Mouse (Mus musculus): ENCODE data around the gene Timp1. TPM values are rescaled to one million over a fixed set of nuclear protein-coding genes. Genes with fewer than 3 reads are reported as not detected.

Gene Timp1
- total RNA-seq (2021), result 1 to 10 TPM; 1.4 to 1.5 TPM
- long read RNA-seq, experiment 1, result 0 reads
- long read RNA-seq, experiment 2, partial matches to known transcripts, result 0 of 1 reads
- long read RNA-seq, experiment 2, other reads (novel, unspliced or antisense), result 0 of 1 reads

DNA sequence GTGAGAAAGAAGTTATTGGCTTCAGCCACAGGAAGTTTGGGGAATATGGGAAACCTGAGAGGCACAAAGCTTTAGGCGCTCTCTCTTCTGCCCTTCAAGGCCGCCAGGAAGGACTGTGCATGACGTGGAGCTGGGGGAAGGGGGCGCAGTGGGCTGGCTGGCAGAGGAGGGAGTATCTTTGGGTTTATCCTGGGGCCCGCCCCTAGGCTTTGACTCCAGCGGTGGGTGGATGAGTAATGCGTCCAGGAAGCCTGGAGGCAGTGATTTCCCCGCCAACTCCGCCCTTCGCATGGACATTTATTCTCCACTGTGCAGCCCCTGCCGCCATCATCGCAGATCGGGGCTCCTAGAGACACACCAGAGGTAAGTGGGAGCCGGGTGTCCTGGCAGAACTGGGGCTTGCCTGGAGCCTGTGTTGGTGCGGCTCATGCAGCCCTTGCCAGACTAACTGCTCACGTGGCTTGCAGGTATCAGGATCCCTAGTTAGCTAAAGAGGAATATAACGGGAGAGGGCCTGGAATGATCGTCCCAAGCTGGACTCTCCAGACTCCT, at the start of gene Timp1:
Gene Timp1, plus strand, starts transcription at position 205 of the 552 bp plus-strand sequence.
- peak; percentile 38 to 40 for DNase-seq (ENCODE audit: low spot score in 2 of 2)

DNA sequence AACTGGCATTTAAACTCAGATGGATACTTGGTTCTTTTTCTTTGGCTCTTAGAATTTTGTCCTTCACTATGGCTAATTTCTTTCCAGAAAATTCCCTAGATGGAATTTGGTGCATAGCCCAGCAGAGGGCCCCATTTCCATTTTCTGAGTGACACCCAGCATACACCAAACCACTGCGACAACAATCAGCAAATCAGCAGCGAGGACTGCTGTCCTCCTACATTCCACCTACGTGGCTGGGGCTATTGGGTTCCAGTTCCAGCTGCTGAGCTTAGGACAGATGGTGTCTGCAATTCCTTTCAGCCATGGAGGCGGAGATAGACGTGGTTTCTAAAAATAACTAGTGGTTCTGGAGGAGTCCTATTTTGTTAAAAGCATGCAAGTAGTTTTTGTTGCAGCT, 41.0 kb upstream of the Timp1 start:
- peak; percentile 72 to 76 for DNase-seq (ENCODE audit: low spot score in 2 of 2)

DNA sequence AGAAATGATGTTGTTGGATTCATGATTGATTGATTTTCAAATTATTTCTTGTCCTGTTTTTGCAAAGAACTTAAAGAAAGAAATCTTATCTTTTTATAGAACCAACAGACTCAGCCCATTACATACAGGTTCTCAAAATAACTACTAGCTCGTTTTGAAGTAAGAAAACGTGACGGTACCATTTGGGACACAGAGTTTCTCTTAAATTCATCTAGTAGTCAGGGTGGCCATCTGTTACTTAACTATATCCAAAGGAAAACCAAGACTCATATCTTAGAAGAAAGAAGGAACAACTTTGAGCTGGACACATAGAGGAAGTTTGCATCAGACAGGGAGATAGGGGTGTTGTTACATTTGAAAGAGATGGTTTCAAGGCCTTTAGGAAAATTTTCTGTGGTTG, 22.7 kb upstream of the Timp1 start:
- DNase-seq (ENCODE audit: low spot score in 2 of 2), result no peak

DNA sequence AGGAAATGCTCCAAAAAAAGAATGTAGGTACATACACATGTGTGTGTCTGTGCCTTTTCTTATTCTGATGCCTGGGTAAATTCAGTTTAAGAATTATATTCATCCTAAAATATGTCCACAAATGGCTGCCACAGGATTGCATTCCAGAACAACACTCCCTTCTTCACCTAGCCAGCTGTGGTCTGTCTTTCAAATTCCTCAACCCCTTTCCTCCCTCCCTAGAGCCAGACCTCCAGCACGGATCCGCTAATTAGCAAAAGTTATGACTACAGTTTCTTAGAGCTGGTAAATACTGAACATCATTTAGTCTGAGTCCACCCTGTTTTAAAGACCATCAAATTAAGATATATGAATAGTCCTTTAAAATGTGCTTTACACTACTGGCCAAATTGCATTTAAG, 22.1 kb upstream of the Timp1 start:
- no peak for DNase-seq (ENCODE audit: low spot score in 2 of 2)

DNA sequence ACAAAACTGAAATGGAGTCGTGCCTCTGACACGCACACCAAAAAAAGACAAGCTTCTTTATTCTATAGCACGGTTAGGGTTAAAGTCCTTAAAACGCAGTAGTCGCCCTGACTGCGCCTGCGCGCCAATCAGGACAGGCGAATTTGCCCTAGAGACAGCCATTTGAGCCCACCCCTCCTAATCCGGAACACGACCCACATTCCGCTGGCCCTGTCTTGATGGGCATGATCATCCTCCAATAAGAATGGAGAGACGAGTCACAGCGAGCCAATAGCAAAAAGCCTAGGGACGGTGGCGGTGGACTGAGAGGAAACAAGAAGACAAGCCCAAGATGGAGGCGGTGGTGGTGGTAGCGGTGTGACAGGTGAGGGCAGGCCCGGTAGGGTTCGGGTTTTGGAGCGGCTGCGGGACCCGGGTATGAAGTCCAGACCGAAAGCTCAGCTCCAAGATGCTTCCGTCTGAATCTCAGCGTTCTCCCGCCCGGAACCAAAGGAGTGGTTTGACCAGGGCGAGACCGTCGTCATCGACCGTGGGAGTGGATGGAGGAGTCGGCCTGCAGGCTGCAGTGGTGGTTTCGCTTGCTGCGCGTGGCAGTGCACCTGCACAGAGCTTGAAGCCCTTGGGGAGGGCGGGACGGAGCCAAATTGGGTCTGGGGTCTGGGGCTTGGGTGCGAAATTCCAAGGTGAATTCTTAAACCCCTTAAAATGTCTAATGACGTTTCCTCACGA, 21.5 kb upstream of the Timp1 start:
- DNase-seq (ENCODE audit: low spot score in 2 of 2), result peak; percentile 81 to 89

DNA sequence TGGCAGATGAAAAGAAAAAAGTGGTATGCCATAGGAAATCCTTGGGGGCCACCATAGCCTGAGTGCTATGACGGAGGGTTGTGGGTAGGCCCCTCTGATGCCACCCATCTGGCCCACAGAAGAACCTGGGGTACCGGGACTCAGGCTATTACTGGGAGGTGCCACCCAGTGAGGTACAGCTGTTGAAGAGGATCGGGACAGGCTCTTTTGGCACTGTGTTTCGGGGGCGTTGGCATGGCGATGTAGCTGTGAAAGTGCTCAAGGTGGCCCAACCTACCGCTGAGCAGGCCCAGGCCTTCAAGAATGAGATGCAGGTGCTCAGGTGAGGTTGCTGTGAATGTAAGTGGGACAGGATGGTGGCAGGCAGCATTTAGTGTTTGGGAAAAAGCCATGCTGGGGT, 16.2 kb upstream of the Timp1 start:
- no peak for DNase-seq (ENCODE audit: low spot score in 2 of 2)

DNA sequence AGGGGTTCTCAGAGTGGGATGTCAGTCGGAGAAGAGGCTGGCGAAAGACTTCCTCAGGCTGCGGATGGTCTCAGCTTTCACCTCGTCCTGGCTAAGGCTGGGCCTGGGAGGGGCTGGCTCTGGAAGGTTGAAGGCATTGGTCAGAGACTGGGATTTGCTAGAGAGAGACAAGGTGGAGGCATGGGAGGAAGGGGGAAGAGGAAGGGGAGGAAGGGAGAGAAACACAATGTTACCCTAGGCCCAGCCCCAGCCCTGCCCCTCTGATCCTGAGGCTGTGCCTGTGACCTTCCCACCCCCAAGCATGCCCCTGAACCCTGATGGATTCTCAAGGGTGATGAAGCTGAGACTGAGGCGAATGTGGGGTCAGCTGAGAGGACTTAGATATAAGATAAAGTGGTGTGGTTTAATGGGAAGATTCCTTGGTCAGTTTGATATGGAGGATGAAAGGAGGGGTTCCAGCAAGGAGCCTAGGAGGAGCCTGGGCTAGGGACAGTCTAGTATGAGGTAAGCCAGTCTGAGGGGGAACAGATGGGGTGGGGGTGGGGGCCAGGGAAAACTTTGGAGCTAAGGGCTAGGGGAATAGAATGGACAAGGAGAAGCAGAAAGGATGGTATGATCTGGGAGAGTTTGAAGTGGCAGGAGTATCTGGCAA, 8.4 kb upstream of the Timp1 start:
- DNase-seq (ENCODE audit: low spot score in 2 of 2), result no peak

DNA sequence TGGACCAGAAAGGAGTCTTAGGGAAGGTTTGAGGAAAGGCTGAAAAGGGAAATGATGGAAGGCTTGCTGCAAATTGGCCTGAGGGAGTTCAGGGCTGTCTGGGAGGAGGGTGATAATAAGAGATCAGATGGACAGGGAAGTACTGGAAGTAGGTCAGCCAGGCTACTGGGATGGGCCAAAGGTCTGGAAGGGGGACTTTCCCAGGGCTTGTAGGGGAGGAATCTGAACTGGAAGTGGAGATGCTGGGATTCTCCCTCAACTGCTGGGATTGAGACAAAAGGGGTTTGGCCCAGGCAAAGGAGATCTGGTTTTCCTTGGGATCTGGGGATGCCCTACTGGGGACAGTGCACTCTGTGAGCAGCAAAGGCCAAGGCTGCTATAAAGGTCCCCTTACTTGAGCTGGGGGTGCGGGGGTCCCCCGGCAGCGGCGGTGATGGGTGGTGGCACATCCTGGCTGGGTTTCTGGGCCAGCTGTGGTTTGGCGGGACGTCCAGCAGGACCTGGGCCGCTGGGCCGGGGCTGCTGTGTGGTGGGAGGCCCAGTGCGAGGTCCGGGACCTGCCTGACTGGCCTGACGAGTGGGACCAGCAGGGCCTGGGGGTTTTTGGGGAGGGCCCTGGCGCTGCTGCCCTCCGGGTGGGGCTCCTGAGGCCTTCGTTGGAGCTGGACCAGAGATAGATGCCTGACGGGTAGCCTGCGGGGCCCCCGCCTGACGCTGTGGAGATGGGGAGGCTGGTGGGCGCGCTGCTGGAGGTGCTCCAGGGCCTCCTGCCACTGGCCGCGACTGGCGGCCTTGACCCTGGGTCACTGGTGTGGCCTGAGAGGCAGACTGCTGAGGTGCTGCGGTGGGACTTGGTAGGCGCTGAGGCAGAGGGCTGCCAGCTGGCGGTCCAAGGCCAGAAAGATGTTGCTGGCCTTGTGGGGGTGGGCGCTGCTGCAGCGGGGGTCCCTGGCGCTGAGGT, 7.6 kb upstream of the Timp1 start:
- no peak for DNase-seq (ENCODE audit: low spot score in 2 of 2)

DNA sequence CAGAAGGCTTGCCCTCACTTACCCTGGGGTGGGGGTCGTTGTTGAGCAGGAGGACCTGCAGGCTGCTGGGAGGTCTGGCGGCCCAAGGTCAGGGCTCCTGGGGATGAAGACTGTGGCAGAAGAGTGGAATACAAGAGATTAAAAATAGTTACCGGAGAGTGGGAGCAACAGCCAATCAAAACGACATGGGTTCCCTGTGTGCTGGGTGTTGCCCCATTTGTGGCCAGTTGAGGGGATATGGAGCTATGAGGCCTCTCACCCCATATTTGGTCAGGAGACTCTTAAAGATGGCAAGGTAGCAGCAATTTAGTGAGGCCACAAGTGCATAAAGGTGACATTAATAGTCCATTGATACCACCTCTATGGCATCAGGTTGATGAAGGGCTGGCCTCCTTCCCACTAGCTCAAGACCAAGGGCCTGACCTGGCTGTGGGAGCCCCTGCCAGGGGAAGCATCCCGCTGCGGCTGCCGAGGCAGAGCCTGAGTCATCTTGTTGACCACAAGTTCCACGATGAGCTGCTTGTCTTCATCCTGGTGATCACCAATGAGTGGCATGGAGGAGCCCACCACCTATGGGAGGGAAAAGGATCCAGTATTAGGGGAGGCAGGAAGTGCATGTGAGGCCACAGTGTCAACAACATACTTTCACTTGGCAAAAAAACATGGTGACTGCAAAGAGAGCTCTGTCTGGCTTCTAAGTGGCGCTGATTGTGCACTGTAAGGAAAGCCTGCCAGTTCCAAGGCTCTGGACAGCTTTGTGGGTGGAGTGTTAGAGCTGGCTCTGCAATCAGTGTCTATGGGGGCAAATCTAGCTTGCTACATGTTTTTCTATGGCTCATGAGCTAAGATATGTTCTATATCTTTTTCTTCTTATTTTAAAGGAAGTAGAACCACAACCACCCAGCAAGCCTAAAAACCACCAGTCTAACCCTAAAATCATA, 6.5 kb upstream of the Timp1 start:
- peak in 1 of 2 experiments; percentile 21 for DNase-seq (ENCODE audit: low spot score in 2 of 2)

DNA sequence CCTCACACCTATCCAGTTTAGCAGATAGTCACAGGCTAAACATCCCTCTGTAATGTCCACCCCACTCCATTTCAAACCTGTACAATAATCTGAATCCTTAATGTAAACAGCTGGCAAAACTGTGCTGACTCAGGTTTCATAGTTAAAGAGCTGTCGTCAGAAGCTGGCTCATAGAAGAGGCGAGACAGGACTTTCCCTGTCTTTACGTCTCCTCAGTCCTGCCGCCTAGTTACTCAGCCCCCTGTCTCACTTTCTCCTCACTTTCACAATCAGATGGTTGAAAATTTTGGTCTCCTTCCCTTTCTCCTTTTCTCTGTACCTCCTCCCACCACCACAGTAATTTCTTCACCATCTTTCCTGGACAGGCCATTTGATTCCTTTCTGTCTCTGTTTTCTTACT, 1.9 kb upstream of the Timp1 start:
- no peak for DNase-seq (ENCODE audit: low spot score in 2 of 2)

DNA sequence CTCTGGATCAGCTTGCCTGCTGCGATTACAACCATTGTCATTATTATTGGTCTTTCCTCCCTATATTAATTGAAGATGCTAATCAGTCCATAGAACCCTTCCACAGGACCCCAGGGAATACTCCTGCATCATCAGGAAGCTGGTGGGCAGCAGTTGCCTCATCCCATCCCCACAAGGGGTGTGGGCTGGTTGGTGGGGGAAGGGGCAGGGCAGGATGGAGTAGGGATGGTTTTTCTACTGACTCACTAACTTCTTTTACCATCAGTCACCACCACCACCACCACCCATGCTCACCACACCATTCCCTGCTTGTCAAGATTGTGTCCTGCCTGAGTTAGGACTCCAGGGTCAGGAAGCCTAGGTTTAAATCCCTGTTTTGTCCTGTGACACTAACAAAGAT, 763 bp upstream of the Timp1 start:
- DNase-seq (ENCODE audit: low spot score in 2 of 2), result no peak

DNA sequence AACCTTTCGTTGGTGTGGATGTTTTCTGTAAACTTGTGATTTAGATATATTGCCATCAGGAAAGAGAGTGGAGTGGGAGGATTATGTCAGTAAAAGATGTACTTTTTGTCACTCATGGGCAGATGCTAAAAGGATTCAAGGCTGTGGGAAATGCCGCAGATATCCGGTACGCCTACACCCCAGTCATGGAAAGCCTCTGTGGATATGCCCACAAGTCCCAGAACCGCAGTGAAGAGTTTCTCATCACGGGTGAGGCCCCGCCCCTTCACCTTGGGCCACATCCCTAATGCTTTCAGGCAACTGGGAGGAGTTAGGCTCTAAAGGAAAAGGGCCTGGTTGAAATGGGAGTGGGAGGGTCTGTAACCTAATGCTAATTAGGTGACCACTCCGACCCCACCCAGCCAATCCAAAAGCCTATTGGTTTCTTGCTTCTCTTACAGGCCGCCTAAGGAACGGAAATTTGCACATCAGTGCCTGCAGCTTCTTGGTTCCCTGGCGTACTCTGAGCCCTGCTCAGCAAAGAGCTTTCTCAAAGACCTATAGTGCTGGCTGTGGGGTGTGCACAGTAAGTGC, 3.0 kb downstream of the Timp1 start:
- no peak for DNase-seq (ENCODE audit: low spot score in 2 of 2)

DNA sequence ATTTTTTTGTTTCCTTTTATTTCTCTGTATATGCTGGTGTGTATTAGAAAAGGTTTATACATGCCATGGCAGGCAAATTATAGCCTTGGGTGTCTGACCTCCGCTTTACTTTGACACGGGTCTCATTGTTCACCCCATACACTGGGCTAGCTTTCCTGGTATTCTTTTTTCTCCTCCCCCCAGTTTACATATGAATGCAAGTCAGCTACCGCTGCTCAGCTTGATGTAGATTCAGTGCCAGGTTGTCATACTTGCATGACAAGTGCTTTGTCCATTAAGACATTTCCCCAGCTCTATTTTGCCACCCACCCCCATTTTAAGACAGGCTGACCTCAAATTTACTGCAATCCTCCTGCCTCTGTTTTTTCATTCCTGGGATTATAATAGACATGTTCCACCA, 5.3 kb downstream of the Timp1 start:
- no peak for DNase-seq (ENCODE audit: low spot score in 2 of 2)

DNA sequence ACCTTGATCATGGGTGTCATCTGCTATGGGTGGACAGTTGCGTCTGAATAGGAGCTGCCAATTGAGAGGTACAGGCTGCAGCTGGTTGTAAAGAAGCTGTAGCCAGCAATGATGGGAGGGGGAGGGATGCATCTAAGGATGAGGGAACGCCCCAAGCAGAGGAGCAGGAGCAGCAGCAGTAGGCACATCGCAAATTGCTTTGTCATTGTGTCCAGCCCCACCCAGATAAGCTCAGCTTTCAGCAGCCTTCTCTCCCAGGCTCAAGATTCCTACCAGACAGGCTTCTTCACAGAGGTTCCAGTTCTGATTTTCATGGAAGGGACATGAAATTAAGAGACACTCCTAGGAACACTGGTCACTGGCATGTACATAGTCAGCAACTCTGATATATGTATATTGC, 40.1 kb downstream of the Timp1 start:
- no peak for DNase-seq (ENCODE audit: low spot score in 2 of 2)

DNA sequence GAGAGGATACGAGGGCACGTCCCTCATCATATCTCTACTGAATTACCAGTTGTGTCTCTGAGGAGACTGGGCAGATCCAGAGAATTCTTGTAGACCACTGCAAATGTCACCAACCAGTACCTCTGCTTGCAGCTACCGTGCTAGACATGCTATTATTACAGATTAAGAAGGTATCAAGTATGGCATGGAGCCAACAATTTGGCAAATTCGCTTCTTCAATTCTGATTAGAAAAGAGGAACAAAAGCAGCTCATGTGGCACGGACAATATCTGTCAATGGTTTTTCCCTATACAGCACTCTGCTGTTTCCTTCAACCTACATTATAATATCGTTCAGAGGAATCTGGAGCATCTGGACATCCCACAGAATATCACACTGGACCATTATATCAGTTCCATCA, 43.8 kb downstream of the Timp1 start:
- no peak for DNase-seq (ENCODE audit: low spot score in 2 of 2)

DNA sequence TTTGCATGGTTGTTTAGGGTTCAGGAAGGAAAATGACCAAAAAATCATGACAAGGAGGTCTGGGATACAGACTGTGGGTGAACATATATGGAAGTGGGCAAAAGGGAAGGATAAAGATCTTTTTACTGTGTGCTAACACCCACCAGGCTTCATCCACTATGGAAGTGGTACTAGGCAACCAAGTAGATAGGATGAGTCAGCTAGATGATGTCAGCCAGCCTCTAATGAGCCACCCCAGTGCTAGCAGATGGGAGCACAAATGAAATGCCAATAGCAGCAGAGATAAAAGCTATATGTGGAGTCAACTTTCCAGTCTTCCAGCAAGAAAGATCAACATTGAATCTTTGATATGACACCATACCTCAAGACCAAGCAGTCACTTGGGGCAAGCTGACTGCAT, 45.1 kb downstream of the Timp1 start:
- no peak for DNase-seq (ENCODE audit: low spot score in 2 of 2)

DNA sequence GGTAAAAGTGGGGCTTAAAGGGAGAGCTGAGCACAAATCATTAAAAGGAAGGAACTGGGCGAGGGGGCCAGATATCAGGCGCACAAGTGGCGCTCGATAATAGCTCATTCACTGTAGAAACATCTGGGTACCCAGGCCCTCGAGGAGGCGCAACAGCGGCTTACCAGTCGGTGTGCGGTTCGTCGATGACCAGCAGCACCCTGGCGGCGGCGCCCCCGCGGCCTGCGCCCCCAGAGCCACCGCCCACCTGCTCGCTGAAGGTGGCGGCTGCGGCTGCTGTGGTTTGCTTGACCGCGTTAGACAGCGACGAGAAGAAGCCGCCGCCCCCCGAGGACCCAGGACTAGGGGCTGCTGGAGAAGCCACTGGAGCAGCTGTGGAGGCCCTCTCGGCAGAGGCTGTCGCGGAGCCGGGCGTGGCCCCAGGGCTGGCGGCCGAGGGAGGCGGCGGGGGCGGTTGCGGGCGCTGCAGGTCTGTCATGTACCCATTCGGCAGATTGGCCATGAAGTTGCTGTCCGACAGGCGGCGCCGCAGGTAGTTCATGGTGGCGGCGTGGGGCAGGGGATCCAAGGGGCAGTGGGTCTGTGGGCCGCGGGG, 50.4 kb downstream of the Timp1 start:
- no peak for DNase-seq (ENCODE audit: low spot score in 2 of 2)

DNA sequence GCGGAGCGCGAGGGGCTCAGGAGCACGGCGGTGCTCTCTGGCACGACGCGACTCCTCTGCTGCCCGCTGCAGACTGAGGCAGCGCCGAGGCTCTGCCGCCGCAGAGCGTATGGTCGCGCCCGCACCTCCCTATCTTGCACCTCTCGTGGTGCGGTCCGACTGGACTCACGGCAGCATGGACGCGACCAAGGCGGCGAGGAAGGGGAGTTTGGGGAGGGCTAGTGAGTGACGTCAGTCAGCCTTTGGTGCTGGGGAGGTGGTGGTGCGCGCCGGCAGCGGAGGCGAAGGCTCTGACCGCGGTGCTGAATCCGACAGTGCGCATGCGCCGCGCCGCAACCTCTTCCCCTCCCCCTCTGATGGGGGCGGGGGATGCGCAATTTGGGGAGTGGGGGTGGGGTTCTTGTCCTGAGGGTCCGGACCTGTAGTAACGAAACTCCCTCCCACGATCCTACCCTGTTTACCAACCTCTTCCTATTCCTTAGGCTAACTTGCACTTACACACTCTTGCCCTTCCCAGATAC, 50.9 kb downstream of the Timp1 start, which contains the start of gene Syn1:
Gene Syn1, minus strand, starts transcription at position 161 of the 521 bp plus-strand sequence.
- peak; percentile 72 to 86 for DNase-seq (ENCODE audit: low spot score in 2 of 2)

DNA sequence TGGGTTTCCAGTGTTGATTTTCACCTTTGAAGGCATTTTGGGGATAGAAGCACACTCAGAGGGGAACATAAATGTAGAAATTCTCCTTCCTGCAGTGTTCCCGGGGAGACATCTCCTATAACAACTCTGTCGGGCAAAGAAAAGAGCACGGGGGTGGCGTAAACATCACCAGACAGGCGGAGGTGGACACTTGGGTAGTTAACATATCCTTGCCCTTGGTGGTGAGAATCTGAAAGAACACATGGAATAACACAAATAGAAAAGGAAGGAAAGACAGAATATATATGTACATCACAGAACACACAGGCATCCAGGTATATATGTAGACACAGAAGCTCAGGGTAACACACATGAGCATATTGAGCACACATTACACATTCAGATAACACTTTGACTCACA, 51.4 kb downstream of the Timp1 start:
- peak in 1 of 2 experiments; percentile 25 for DNase-seq (ENCODE audit: low spot score in 2 of 2)
